Mouse (Mus musculus): ENCODE data around the gene Npc1l1. TPM values are rescaled to one million over a fixed set of nuclear protein-coding genes. Genes with fewer than 3 reads are reported as not detected.

The Npc1l1 gene
- total RNA-seq (2023), result not detected in 2 replicates

GRCm38 (mm10) chr11:6230012-6230411 lies at the start of gene Npc1l1:
Gene Npc1l1 (minus strand): TSS chr11:6230143.

DNA sequence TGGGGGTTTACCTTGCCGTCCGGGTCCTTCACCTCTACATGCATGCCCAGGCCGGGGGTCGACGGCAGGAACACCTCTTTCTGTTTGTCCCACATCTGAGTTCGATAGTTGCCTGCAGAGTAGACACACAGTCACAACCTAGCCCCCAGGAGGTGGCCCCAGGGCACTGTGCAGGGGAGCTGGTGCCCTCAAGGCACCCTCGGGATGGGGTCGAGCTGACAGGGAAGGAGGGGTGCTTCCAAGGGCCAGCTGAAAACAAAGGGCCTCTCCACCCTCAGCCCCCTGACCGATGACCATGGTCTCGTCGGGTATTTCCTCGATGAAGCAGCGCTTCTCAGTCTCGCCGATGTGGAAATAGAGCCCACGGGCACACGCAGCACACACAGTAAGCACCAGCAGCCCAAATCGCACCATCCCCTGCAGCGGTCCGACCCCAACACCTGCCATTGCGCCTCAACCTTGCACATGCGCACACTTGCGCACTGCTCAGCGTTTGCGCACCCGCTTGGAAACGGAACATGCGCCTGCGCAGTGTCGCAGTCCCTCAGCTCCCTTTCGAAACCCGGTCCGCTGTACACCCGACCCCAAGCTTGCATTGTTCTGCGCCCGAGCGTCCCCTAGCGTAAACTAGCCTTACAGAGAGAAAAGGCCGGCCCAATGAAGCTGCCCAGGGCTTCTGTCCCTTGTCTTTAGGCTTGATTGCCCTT lies 44.6 kb upstream of the Npc1l1 start, which contains the start of gene Tmed4:
Gene Tmed4, minus strand, starts transcription at position 484 of the 707 bp plus-strand sequence.

DNA sequence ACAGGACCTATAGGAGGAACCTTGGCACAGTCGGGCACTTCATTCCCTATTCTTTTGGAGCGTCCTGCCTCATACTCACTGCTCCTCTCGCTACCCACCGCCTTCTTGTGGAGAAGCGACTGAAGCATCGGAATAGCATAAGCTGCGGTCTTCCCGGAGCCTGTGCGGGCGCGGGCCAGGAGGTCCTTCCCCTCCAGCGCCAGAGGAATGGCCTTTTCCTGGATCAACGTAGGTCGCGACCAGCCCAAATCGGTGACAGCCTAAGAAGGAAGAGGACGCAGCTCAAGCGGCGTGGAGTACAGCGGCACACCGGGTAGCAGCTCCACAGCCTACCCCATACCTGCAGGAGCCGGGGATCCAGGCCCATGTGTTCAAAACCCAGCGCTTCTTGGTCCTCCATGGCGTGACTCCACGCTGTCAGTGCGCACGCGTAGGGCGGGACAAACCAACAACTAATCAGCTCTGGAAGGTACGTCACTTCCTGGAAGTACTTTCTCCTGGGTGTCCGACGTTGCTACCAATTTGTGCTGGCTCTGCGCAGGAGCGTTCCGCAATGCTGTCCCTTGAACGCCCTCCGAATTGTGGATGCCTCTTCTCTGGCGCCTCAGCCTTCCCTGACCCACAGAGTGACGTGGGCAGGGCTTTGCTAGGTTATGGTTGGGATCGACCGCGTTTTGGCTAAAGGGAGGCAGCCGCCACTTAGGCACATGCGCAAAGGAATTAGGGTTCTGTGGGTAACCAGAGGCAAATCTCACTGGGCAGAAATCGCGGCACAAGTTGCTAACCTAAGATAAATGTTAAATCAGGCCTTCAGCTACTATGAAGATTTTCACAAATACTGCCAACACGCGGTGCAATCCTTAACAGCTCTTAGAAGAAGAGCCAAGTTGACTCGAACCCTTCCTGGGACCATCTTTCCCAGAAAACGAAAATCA lies 37.6 kb upstream of the Npc1l1 start, which contains the start of gene Ddx56:
Gene Ddx56, minus strand, starts transcription at position 453 of the 935 bp plus-strand sequence.

GRCm38 (mm10) chr11:6200087-6200569 lies 29.8 kb downstream of the Npc1l1 start, which contains the start of gene Nudcd3:
Gene Nudcd3 (minus strand): TSS chr11:6200415.

DNA sequence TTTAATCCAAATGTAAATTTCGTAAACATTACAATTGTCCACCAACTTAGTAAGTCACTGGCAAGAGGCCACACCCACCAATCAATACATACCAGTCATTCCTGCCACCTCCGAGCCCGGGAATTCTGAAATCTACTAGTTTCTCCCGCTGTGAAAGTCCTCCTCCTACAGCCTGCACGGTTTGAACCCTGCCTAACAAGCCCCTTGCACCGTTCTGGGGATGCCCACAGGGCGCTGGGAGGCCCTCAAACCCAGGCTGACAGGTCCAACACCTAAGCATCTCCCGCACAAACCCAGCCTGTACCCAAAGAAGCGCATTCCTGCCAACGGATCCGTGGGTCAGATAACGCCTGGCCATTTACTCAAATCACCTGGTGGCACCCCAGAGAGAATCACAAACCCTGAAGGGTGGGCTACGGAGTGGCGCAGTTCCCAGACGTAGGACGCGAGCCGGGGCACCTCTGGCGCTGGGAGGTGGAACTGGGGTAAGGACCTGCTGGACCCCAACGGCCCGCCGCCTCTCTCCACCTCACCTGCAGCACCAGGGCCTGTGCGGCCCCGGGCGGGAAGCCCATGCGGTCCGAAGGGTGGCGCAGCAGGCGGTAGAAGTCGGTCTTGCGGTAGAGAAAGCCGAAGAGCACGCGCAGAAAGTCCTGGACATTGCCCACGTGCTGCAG lies 30.4 kb downstream of the Npc1l1 start, which contains the start of gene A730071L15Rik:
Gene A730071L15Rik, plus strand, starts transcription at position 620 of the 677 bp plus-strand sequence.

Other genes with a start within 250 kb of the Npc1l1 start
- gene Camk2b, start 163.8 kb downstream of the Npc1l1 start, total RNA-seq (2023), result 1.5 TPM in 2 replicates
- 0.25 and 0.28 TPM in 2 replicates for gene A730071L15Rik, start 30.1 kb downstream of the Npc1l1 start, total RNA-seq (2023)
- 26.1 and 32.5 TPM in 2 replicates for gene Nudcd3, start 29.7 kb downstream of the Npc1l1 start, total RNA-seq (2023)
- 22.4 and 29.5 TPM in 2 replicates for gene Ddx56, start 37.6 kb upstream of the Npc1l1 start, total RNA-seq (2023)
- gene Tmed4, start 44.7 kb upstream of the Npc1l1 start, total RNA-seq (2023), result 20.4 and 24.6 TPM in 2 replicates
- gene Ogdh, start 61.5 kb upstream of the Npc1l1 start, total RNA-seq (2023), result 112 and 120 TPM in 2 replicates
- gene Zmiz2, start 158.9 kb upstream of the Npc1l1 start, total RNA-seq (2023), result 25.9 and 30.2 TPM in 2 replicates
- 641 TPM in 2 replicates for gene Ppia, start 185.3 kb upstream of the Npc1l1 start, total RNA-seq (2023)
- 90.5 and 90.8 TPM in 2 replicates for gene H2afv, start 214.3 kb upstream of the Npc1l1 start, total RNA-seq (2023)
- gene Purb, start 245.8 kb upstream of the Npc1l1 start, total RNA-seq (2023), result 49.4 and 60.3 TPM in 2 replicates

Data from neutrophil, adult 65 days (primary cell).